In the genomic region with DNA sequence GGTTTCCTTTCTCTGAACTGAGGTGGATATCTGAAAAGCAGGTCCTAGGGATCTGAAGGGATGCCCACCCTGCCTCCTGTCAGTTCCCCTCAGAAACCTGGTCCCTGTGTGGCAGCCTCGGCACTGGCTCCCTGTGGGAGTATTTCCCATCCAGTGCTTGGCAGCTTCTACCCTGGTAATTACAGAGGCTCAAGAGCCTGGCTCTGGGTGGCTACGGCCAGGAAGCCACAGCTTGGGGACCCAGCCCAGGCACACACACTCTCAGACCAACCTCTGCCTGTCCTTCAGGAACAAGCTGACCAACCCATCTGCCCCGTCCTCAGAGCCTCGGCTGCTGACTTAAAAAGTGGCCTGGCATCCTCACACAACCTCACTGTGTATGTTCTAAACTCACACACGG, we compare ENCODE assay signal across 21 mouse cellular contexts. TPM values are rescaled to one million over a fixed set of nuclear protein-coding genes. Genes with fewer than 3 reads are reported as not detected.
DNase-seq lines count a peak whose midpoint lies in the region; ATAC-seq lines count a peak whose summit lies in the region.
"Had no signal": no experiment of that assay in that cellular context is flagged by ENCODE, and none has a peak within 500 bp of the region (broad histone marks: within the 10 kb centered on the region; RNA-seq: fewer than 3 reads in every experiment).

No protein-coding gene starts in this region.

- H3K4me2 ChIP-seq in hindbrain, embryonic 14.5 days (replicated peaks), result no peak overlapping the region
- no peak overlapping the region for H3K4me2 ChIP-seq in neural tube, embryonic 13.5 days

- intact Hi-C loops in left cerebral cortex, postnatal 10 days (cut with DNase I), result no loop called here

- H3K36me3 ChIP-seq in hindbrain, embryonic 10.5 days, result no peaks in the 10 kb centered on the region
- no peaks in the 10 kb centered on the region for H3K36me3 ChIP-seq in hindbrain, embryonic 14.5 days (replicated peaks; ENCODE audit: control insufficient read depth, insufficient read depth)
- no peaks in the 10 kb centered on the region for H3K36me3 ChIP-seq in neural tube, embryonic 13.5 days

- 86% methylated on average over 5 of the region's 5 CpGs for WGBS in hindbrain, embryonic 10.5 days
- 83% methylated on average over 5 of the region's 5 CpGs for WGBS in hindbrain, embryonic 14.5 days
- 78% methylated on average over 5 of the region's 5 CpGs for WGBS in neural tube, embryonic 13.5 days

- DNase-seq in gastrocnemius, adult 18-20 months (ENCODE audit: low spot score), result peak; percentile 39
- DNase-seq in gastrocnemius, postnatal 10 days, result no peak
- no peak for DNase-seq in hindbrain, embryonic 10.5 days (ENCODE audit: low spot score)
- no peak for DNase-seq in hindbrain, embryonic 14.5 days (ENCODE audit: low spot score)
- DNase-seq in neural tube, embryonic 10.5 days (ENCODE audit: extremely low spot score, low spot score), result no peak
- no peak for DNase-seq in left cerebral cortex, postnatal 10 days (ENCODE audit: extremely low spot score in 1 of 2, low spot score in 2 of 2)
- DNase-seq in testis, postnatal 10 days (ENCODE audit: low spot score), result no peak
- DNase-seq: adrenal gland, postnatal 36 days; cerebellum, adult 18-20 months; cerebellum, postnatal 25 days; forebrain, postnatal 0 days; kidney, adult 11 months; lung, adult 18-20 months; lung, postnatal 14 days; retina, postnatal 1 day had no signal

- ATAC-seq in hindbrain, embryonic 14.5 days (ENCODE audit: low FRiP score), result no peak
- ATAC-seq in neural tube, embryonic 13.5 days (ENCODE audit: low read depth), result no peak
- ATAC-seq: forebrain, postnatal 0 days had no signal

- H3K4me3 ChIP-seq in hindbrain, embryonic 10.5 days, result no peak overlapping the region
- H3K4me3 ChIP-seq in hindbrain, embryonic 14.5 days (replicated peaks; ENCODE audit: low read length), result no peak overlapping the region
- no peak overlapping the region for H3K4me3 ChIP-seq in neural tube, embryonic 13.5 days

- H3K4me1 ChIP-seq in hindbrain, embryonic 10.5 days (replicated peaks), result peaks cover 52% of the 10 kb centered on the region
- H3K4me1 ChIP-seq in hindbrain, embryonic 14.5 days (replicated peaks; ENCODE audit: control insufficient read depth, insufficient read depth, low read length), result peaks cover 25% of the 10 kb centered on the region
- H3K4me1 ChIP-seq in neural tube, embryonic 13.5 days (replicated peaks), result peaks cover 39% of the 10 kb centered on the region

- H3K27me3 ChIP-seq in hindbrain, embryonic 10.5 days (ENCODE audit: insufficient read depth, poor library complexity, severe bottlenecking), result no peaks in the 10 kb centered on the region; the same call in 1 of the 2 replicates
- no peaks in the 10 kb centered on the region for H3K27me3 ChIP-seq in hindbrain, embryonic 14.5 days (ENCODE audit: control insufficient read depth, insufficient read depth, low read length)
- no peaks in the 10 kb centered on the region for H3K27me3 ChIP-seq in neural tube, embryonic 13.5 days

- H3K9me3 ChIP-seq in hindbrain, embryonic 10.5 days, result no peaks in the 10 kb centered on the region
- no peaks in the 10 kb centered on the region for H3K9me3 ChIP-seq in hindbrain, embryonic 14.5 days (ENCODE audit: control insufficient read depth, low read length)
- no peaks in the 10 kb centered on the region for H3K9me3 ChIP-seq in neural tube, embryonic 13.5 days

- H3K27ac ChIP-seq in hindbrain, embryonic 10.5 days, result peak overlapping the region; percentile 30
- H3K27ac ChIP-seq in hindbrain, embryonic 14.5 days, result no peak overlapping the region
- no peak overlapping the region for H3K27ac ChIP-seq in neural tube, embryonic 13.5 days (replicated peaks)

- H3K9ac ChIP-seq in hindbrain, embryonic 14.5 days, result no peak overlapping the region
- H3K9ac ChIP-seq in neural tube, embryonic 13.5 days, result 0 out of 2 replicates have a peak overlapping the region, but pooled peaks have one; percentile 17
- H3K9ac ChIP-seq: forebrain, postnatal 0 days had no signal

RNA-seq across cellular contexts. Expression of gene Spns2, which starts 8.4 kb away (rescaled TPM):
- total RNA-seq in gastrocnemius, adult 18-20 months (2021), result 10 to 100 TPM; 26.5 to 42.7 TPM
- 10 to 100 TPM; 15.8 to 20.0 TPM for total RNA-seq in gastrocnemius, postnatal 10 days (2021)
- polyA plus RNA-seq in hindbrain, embryonic 10.5 days (2016; fragmentation: Nextera tagmentation; extraction: Ambion mirVana), result 4.0 and 5.5 TPM in 2 replicates
- 11.9 and 12.4 TPM in 2 replicates for polyA plus RNA-seq in hindbrain, embryonic 14.5 days (2014; fragmentation: Nextera tagmentation; extraction: Ambion mirVana)
- polyA plus RNA-seq in neural tube, embryonic 13.5 days (2015; fragmentation: Nextera tagmentation; extraction: Ambion mirVana), result 9.1 and 10.8 TPM in 2 replicates
- 10 to 100 TPM; 30.8 to 37.4 TPM for total RNA-seq in left cerebral cortex, postnatal 10 days (2021)

RNA-seq across cellular contexts. Expression of gene Mybbp1a, which starts 40.2 kb away (rescaled TPM):
- 10 to 100 TPM; 54.7 to 63.3 TPM for total RNA-seq in gastrocnemius, adult 18-20 months (2021)
- 10 to 100 TPM; 74.5 to 75.9 TPM for total RNA-seq in gastrocnemius, postnatal 10 days (2021)
- polyA plus RNA-seq in hindbrain, embryonic 10.5 days (2016; fragmentation: Nextera tagmentation; extraction: Ambion mirVana), result 148 and 215 TPM in 2 replicates
- 54.1 and 63.3 TPM in 2 replicates for polyA plus RNA-seq in hindbrain, embryonic 14.5 days (2014; fragmentation: Nextera tagmentation; extraction: Ambion mirVana)
- polyA plus RNA-seq in neural tube, embryonic 13.5 days (2015; fragmentation: Nextera tagmentation; extraction: Ambion mirVana), result 69.6 and 80.7 TPM in 2 replicates
- total RNA-seq in left cerebral cortex, postnatal 10 days (2021), result 10 to 100 TPM; 52.8 to 55.9 TPM

RNA-seq across cellular contexts. Expression of gene Ggt6, which starts 46.0 kb away (rescaled TPM):
- total RNA-seq in gastrocnemius, adult 18-20 months (2021), result 1 to 10 TPM; 2.1 to 2.3 TPM
- total RNA-seq in gastrocnemius, postnatal 10 days (2021), result under 1 TPM in 1 of 2 experiments, not detected in 1; 0.28 TPM
- not detected in 2 replicates for polyA plus RNA-seq in hindbrain, embryonic 10.5 days (2016; fragmentation: Nextera tagmentation; extraction: Ambion mirVana)
- polyA plus RNA-seq in hindbrain, embryonic 14.5 days (2014; fragmentation: Nextera tagmentation; extraction: Ambion mirVana), result 0.11 TPM in 1 of 2 replicates, not detected in the other
- not detected in 2 replicates for polyA plus RNA-seq in neural tube, embryonic 13.5 days (2015; fragmentation: Nextera tagmentation; extraction: Ambion mirVana)
- total RNA-seq in left cerebral cortex, postnatal 10 days (2021), result not detected
- total RNA-seq: forebrain, postnatal 0 days; hematopoietic stem cell, adult 5-6 weeks; megakaryocyte-erythroid progenitor cell, adult 5-6 weeks; MEL had no signal
- polyA plus RNA-seq: erythroblast, embryonic 14.5 days; forebrain, postnatal 0 days; midbrain, postnatal 0 days had no signal
